Mouse (Mus musculus) heart, embryonic 11.5 days (tissue): ENCODE results near the gene Ccdc103. TPM values are rescaled to one million over a fixed set of nuclear protein-coding genes. Genes with fewer than 3 reads are reported as not detected.

Experiments used
- ATAC-seq: fragments of 200-750 bp; cut with Nextera tagmentation; replicated peaks from 2 replicates; pipeline ENCODE4 v1.8.0; 2017; ENCODE audit warnings: moderate library complexity; ENCODE audit not compliant: insufficient number of reproducible peaks, low FRiP score, low TSS enrichment
- H3K27ac ChIP-seq: fragments of 300-500 bp; sonication (generic); 2 replicates; pipeline ENCODE4 v1.5.1; 2014; ENCODE audit warnings: mild to moderate bottlenecking, low read depth, low read length
- H3K27me3 ChIP-seq: fragments of 300-500 bp; sonication (generic); 2 replicates; pipeline ENCODE4 v1.6.1; 2014; ENCODE audit warnings: mild to moderate bottlenecking, low read length, mixed read lengths; ENCODE audit not compliant: control insufficient read depth, insufficient read depth
- H3K36me3 ChIP-seq: fragments of 300-500 bp; sonication (generic); 2 replicates; pipeline ENCODE4 v1.6.1; 2014; ENCODE audit warnings: mild to moderate bottlenecking, low read length, moderate library complexity, mixed read lengths; ENCODE audit not compliant: control insufficient read depth, insufficient read depth
- H3K4me1 ChIP-seq: fragments of 300-500 bp; sonication (generic); 2 replicates; pipeline ENCODE4 v1.6.1; 2014; ENCODE audit warnings: low read length; ENCODE audit not compliant: control insufficient read depth, insufficient read depth
- H3K4me2 ChIP-seq: fragments of 300-500 bp; sonication (generic); 2 replicates; pipeline ENCODE4 v1.6.1; 2014; ENCODE audit warnings: mild to moderate bottlenecking, moderate library complexity
- H3K4me3 ChIP-seq: fragments of 300-500 bp; sonication (generic); 2 replicates; pipeline ENCODE4 v1.5.1; 2014; ENCODE audit warnings: low read depth, low read length
- H3K9ac ChIP-seq: fragments of 300-500 bp; sonication (generic); 2 replicates; pipeline ENCODE4 v1.6.1; 2014; ENCODE audit warnings: mild to moderate bottlenecking, low read depth, low read length, moderate library complexity
- H3K9me3 ChIP-seq: fragments of 300-500 bp; sonication (generic); replicated peaks from 2 replicates; pipeline ENCODE4 v1.6.1; 2016; ENCODE audit warnings: low read length; ENCODE audit not compliant: control insufficient read depth
- WGBS: fragments of 180-500 bp; shearing (Covaris S2); extraction: QIAGEN DNeasy Blood & Tissue Kit; methylation state at CpG from one replicate; pipeline ENCODE4 v1.1.7; 2014; ENCODE audit not compliant: insufficient replicate concordance; 5-methylcytosine and 5-hydroxymethylcytosine counted together
- polyA plus RNA-seq: library from polyadenylated mRNA; unstranded; fragments of >200 nt; fragmentation: Nextera tagmentation; extraction: Ambion mirVana; gene quantifications from 2 replicates; pipeline ENCODE4 v1.2.1, GENCODE M21; 2014

Ccdc103 gene
- polyA plus RNA-seq, 1 experiment from 2014 or later = 0.42 TPM

GRCm38 (mm10) chr11:102845926-102846325 lies 35.1 kb upstream of the Ccdc103 start:
- Histone ChIP-seq H3K4me1 (no peaks in the 10 kb centered on the region), H3K9ac (no peak overlapping the region), H3K27ac (no peak overlapping the region), H3K36me3 (peaks cover 66% of the 10 kb centered on the region), H3K4me2 (no peak overlapping the region), H3K4me3 (no peak overlapping the region), H3K9me3 (no peaks in the 10 kb centered on the region), H3K27me3 (no peaks in the 10 kb centered on the region)
- 72% methylated on average over 10 of the region's 10 CpGs for WGBS
- ATAC-seq = no peak

- no peaks in the 10 kb centered on the region for H3K9me3 ChIP-seq
- H3K36me3 ChIP-seq = peaks cover 48% of the 10 kb centered on the region
- ATAC-seq = no peak; the same call in 1 of the 2 replicates
Observed at GRCm38 (mm10) chr11:102851883-102852282, 29.1 kb upstream of the Ccdc103 start.

GRCm38 (mm10) chr11:102853760-102854159 lies 27.2 kb upstream of the Ccdc103 start:
- H3K36me3 ChIP-seq = peaks cover 44% of the 10 kb centered on the region
- no peak overlapping the region for H3K4me3 ChIP-seq
- ATAC-seq = no peak

More at GRCm38 (mm10) chr11:102851883-102852282, 29.1 kb upstream of the Ccdc103 start:
- 68% methylated on average over 5 of the region's 5 CpGs for WGBS
- H3K27ac ChIP-seq = no peak overlapping the region
- no peak overlapping the region for H3K9ac ChIP-seq
- no peak overlapping the region for H3K4me2 ChIP-seq
- no peak overlapping the region for H3K4me3 ChIP-seq
- H3K27me3 ChIP-seq = no peaks in the 10 kb centered on the region
- no peaks in the 10 kb centered on the region for H3K4me1 ChIP-seq

GRCm38 (mm10) chr11:102855941-102856340 lies 25.1 kb upstream of the Ccdc103 start:
- Histone ChIP-seq H3K9ac (no peak overlapping the region), H3K36me3 (peaks cover 39% of the 10 kb centered on the region), H3K4me2 (no peak overlapping the region), H3K4me3 (no peak overlapping the region), H3K27ac (no peak overlapping the region), H3K27me3 (no peaks in the 10 kb centered on the region), H3K9me3 (no peaks in the 10 kb centered on the region), H3K4me1 (no peaks in the 10 kb centered on the region)
- ATAC-seq = no peak
- 82% methylated on average over 6 of the region's 6 CpGs for WGBS

More at GRCm38 (mm10) chr11:102853760-102854159, 27.2 kb upstream of the Ccdc103 start:
- H3K9me3 ChIP-seq = no peaks in the 10 kb centered on the region
- H3K9ac ChIP-seq = no peak overlapping the region
- H3K27ac ChIP-seq = no peak overlapping the region
- H3K27me3 ChIP-seq = no peaks in the 10 kb centered on the region
- no peak overlapping the region for H3K4me2 ChIP-seq
- H3K4me1 ChIP-seq = no peaks in the 10 kb centered on the region

- WGBS = 90% methylated on average over 11 of the region's 11 CpGs
- Histone ChIP-seq H3K9me3 (no peaks in the 10 kb centered on the region), H3K4me3 (no peak overlapping the region), H3K36me3 (peaks cover 33% of the 10 kb centered on the region), H3K9ac (no peak overlapping the region), H3K27ac (no peak overlapping the region), H3K4me1 (no peaks in the 10 kb centered on the region), H3K27me3 (no peaks in the 10 kb centered on the region), H3K4me2 (no peak overlapping the region)
- ATAC-seq = no peak
Observed at GRCm38 (mm10) chr11:102858951-102859350, 22.1 kb upstream of the Ccdc103 start.

- no peak for ATAC-seq
- 88% methylated on average over 8 of the region's 8 CpGs for WGBS
Observed at GRCm38 (mm10) chr11:102859933-102860332, 21.1 kb upstream of the Ccdc103 start.

GRCm38 (mm10) chr11:102864272-102864671 lies 16.7 kb upstream of the Ccdc103 start:
- Histone ChIP-seq H3K4me1 (peaks cover 3% of the 10 kb centered on the region; the same call in 1 of the 2 replicates), H3K4me3 (no peak overlapping the region), H3K9me3 (no peaks in the 10 kb centered on the region), H3K36me3 (peaks cover 16% of the 10 kb centered on the region), H3K27me3 (no peaks in the 10 kb centered on the region), H3K9ac (no peak overlapping the region), H3K4me2 (no peak overlapping the region), H3K27ac (no peak overlapping the region)
- WGBS = 49% methylated on average over 4 of the region's 4 CpGs
- no peak for ATAC-seq

More at GRCm38 (mm10) chr11:102859933-102860332, 21.1 kb upstream of the Ccdc103 start:
- Histone ChIP-seq H3K4me1 (no peaks in the 10 kb centered on the region), H3K36me3 (peaks cover 27% of the 10 kb centered on the region), H3K9ac (no peak overlapping the region), H3K27me3 (no peaks in the 10 kb centered on the region), H3K4me2 (no peak overlapping the region), H3K4me3 (no peak overlapping the region), H3K9me3 (no peaks in the 10 kb centered on the region), H3K27ac (no peak overlapping the region)

- WGBS = 88% methylated on average over 7 of the region's 7 CpGs
- Histone ChIP-seq H3K4me1 (peaks cover 5% of the 10 kb centered on the region; the same call in 1 of the 2 replicates), H3K27ac (no peak overlapping the region), H3K36me3 (peaks cover 15% of the 10 kb centered on the region), H3K9ac (no peak overlapping the region), H3K4me2 (no peak overlapping the region), H3K9me3 (no peaks in the 10 kb centered on the region), H3K27me3 (no peaks in the 10 kb centered on the region), H3K4me3 (no peak overlapping the region)
- no peak for ATAC-seq
Observed at GRCm38 (mm10) chr11:102874801-102875334, 6.1 kb upstream of the Ccdc103 start.

- Histone ChIP-seq H3K27ac (no peak overlapping the region), H3K4me1 (peaks cover 25% of the 10 kb centered on the region), H3K27me3 (no peaks in the 10 kb centered on the region), H3K9ac (peak overlapping the region; percentile 89; the same call in 1 of the 2 replicates), H3K4me3 (peak overlapping the region; percentile 86; the same call in 1 of the 2 replicates), H3K4me2 (peak overlapping the region; percentile 81), H3K9me3 (no peaks in the 10 kb centered on the region), H3K36me3 (peaks cover 9% of the 10 kb centered on the region; the same call in 1 of the 2 replicates)
- 90% methylated on average over 2 of the region's 2 CpGs for WGBS
- ATAC-seq = no peak
Observed at GRCm38 (mm10) chr11:102879558-102879957, 1.4 kb upstream of the Ccdc103 start.
